Mouse (Mus musculus) lung, embryonic 14.5 days (tissue): ENCODE measurements around the gene Slc35c2. TPM values are rescaled to one million over a fixed set of nuclear protein-coding genes. Genes with fewer than 3 reads are reported as not detected.

Experiments used
- ATAC-seq: fragments of 200-750 bp; cut with Nextera tagmentation; 2 replicates; pipeline ENCODE4 v1.8.0; 2017; ENCODE audit warnings: mild to moderate bottlenecking, moderate TSS enrichment, moderate library complexity; ENCODE audit not compliant: insufficient read depth
- DNase-seq: peaks from one replicate; pipeline ENCODE4 v3.0.0-alpha.2; 2015
- H3K27ac ChIP-seq: fragments of 300-500 bp; sonication (generic); 2 replicates; pipeline ENCODE4 v1.5.1; 2014; ENCODE audit warnings: low read depth, mild to moderate bottlenecking, moderate library complexity
- H3K27me3 ChIP-seq: fragments of 300-500 bp; sonication (generic); 2 replicates; pipeline ENCODE4 v1.6.1; 2014; ENCODE audit warnings: low read length, control low read depth; ENCODE audit not compliant: insufficient read depth
- H3K36me3 ChIP-seq: fragments of 300-500 bp; sonication (generic); 2 replicates; pipeline ENCODE4 v1.6.1; 2014; ENCODE audit warnings: control low read depth; ENCODE audit not compliant: insufficient read depth
- H3K4me1 ChIP-seq: fragments of 300-500 bp; sonication (generic); 2 replicates; pipeline ENCODE4 v1.6.1; 2014; ENCODE audit warnings: antibody characterized with exemption, control low read depth; ENCODE audit not compliant: insufficient read depth
- H3K4me2 ChIP-seq: fragments of 300-500 bp; sonication (generic); 2 replicates; pipeline ENCODE4 v1.6.1; 2014; ENCODE audit warnings: mild to moderate bottlenecking
- H3K4me3 ChIP-seq: fragments of 300-500 bp; sonication (generic); 2 replicates; pipeline ENCODE4 v1.5.1; 2014; ENCODE audit warnings: low read depth, low read length
- H3K9ac ChIP-seq: fragments of 300-500 bp; sonication (generic); 2 replicates; pipeline ENCODE4 v1.6.1; 2014
- H3K9me3 ChIP-seq: fragments of 300-500 bp; sonication (generic); 2 replicates; pipeline ENCODE4 v1.6.1; 2016; ENCODE audit warnings: low read depth, low read length, control low read depth
- CTCF ChIP-seq: IDR thresholded peaks from 2 replicates; pipeline ENCODE4 v1.5.1; 2016; ENCODE audit warnings: antibody characterized with exemption, low read depth
- WGBS: fragments of 180-500 bp; shearing (Covaris S2); extraction: QIAGEN DNeasy Blood & Tissue Kit; methylation state at CpG from one replicate; pipeline ENCODE4 v1.1.7; 2014; 5-methylcytosine and 5-hydroxymethylcytosine counted together
- polyA plus RNA-seq: library from polyadenylated mRNA; unstranded; fragments of >200 nt; fragmentation: Nextera tagmentation; extraction: Ambion mirVana; gene quantifications from 2 replicates; pipeline ENCODE4 v1.2.1, GENCODE M21; 2014

Gene Slc35c2
- polyA plus RNA-seq, 1 experiment from 2014 or later, result 51.9 TPM

DNA sequence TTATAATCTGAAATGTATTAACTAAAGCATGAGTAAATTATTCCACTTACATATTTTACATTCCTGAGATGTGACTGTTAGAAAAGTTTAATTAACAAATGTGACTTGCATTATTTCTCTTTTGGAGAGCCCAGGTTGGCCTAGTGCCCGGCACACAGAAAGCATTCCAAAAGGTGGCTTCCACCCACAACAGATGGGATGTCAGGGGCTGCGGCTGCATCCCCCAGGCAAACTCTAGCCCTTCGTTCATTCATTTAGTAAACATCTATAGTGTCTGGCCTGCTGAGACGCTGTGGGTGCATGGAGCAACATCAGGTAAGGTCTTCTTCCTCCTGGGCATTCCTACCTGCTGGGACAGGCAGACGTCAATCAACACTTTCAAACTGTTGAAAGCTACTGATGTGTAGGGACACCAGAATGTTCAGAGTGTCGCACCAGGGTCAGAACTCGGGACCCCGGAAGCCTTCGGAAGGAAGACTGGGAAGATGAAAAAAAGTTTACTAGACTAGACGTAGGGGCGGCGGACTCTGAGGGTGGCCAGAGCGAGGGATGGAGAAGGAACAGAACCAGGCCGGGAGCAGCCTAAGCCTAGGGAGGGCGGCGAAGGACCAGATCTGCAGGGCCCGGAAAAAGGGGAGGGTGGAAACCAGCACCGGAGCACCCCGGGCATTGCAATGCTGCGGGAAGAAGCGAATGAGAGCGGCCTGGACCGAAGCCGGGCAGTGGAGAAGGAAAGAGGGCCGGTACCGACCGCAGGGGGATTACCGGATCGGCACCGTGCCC is 38.0 kb upstream of the Slc35c2 start:
- Histone ChIP-seq H3K27ac (peak overlapping the region; percentile 58), H3K4me3 (peak overlapping the region; percentile 93), H3K9ac (peak overlapping the region; percentile 88), H3K4me1 (peaks cover 26% of the 10 kb centered on the region), H3K4me2 (peak overlapping the region; percentile 95), H3K36me3 (no peaks in the 10 kb centered on the region), H3K9me3 (no peaks in the 10 kb centered on the region), H3K27me3 (no peaks in the 10 kb centered on the region)
- ATAC-seq, result peak; percentile 49
- no peak for TF ChIP-seq CTCF
- WGBS, result 1% methylated on average over 30 of the region's 30 CpGs
- DNase-seq, result peak; percentile 50

DNA sequence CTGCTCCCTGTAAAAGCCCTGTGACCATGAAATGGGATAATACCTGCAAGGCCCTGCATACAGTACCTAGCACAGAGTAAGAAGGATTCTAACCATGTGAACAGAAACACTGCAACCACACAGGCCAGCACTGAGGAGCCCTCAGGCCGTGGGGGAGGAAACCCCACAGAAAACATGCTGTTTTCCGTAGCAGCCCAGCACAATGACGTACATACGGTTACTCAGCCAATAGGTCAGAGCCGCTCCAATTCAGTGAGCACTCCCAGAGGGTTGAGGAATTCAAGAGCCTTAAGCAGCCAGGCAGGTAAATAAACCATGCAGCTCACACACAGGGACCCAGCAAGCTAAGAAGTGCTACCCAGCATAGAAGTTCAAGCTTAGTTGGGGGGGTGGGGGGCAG is 36.3 kb upstream of the Slc35c2 start:
- WGBS, result 60% methylated on average over 5 of the region's 5 CpGs
- TF ChIP-seq CTCF, result no peak
- Histone ChIP-seq H3K4me2 (peak overlapping the region; percentile 95), H3K27ac (peak overlapping the region; percentile 42; the same call in 1 of the 2 replicates), H3K9ac (no peak overlapping the region), H3K4me3 (no peak overlapping the region), H3K27me3 (no peaks in the 10 kb centered on the region), H3K36me3 (no peaks in the 10 kb centered on the region), H3K9me3 (no peaks in the 10 kb centered on the region), H3K4me1 (peaks cover 30% of the 10 kb centered on the region)
- no peak for ATAC-seq
- DNase-seq, result peak; percentile 37

DNA sequence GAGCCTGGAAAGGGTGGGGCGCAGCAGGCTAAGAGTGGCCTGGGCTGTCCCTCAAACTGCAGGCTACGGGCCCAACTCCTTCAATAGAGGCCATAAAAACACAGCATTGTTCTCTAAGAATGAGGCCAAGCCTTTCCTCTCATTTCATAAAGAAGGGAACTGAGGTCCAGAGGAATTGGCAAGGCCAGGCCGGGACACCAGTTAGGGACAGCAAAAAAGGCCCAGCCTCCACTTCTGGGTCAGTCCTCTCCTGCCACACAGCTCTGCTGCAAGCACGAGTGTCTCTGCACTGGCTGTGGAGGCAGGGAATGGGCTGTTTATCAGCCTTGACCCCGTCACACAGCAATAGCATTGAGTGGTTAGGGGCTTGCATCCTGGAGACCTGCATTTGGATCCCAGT is 35.8 kb upstream of the Slc35c2 start:
- Histone ChIP-seq H3K4me2 (peak overlapping the region; percentile 95), H3K9ac (0 out of 2 replicates have a peak overlapping the region, but pooled peaks have one; percentile 16)

DNA sequence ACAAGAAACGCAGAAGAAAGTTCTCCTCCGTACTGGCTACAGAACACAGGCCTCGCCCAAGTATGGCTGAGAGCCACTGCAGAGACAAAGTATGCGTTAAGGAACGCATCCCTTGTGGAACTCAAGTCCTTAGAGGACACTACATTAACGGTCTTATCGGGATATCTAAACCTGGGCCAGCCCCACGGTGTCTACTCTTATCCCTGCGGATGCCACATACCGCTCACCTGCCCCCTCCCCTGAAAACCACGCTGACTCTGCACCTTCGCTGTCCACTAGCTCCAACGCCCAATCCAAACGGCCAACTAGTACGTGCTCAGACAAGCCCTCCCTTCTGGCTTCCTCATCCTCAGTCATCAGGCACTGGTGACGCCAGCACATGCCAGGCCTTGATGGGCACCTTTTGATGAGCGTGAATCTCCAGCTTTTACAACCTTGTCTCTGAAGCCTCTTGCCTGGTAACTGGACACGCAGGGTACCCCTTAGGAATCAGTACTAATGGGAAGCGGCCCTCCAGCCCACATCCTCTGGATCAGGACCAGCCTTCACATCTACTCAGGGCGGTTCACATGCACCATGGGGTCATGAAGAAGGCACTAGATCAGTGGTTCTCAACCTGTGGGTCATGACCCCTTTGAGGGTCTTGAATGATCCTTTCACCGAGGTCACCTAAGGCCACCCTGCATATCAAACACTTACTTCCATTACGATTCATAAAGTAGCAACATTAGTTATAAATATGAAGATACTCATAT is 34.5 kb upstream of the Slc35c2 start:
- H3K9ac ChIP-seq, result no peak overlapping the region
- H3K4me1 ChIP-seq, result peaks cover 44% of the 10 kb centered on the region
- H3K9me3 ChIP-seq, result no peaks in the 10 kb centered on the region
- no peak for TF ChIP-seq CTCF
- H3K4me3 ChIP-seq, result no peak overlapping the region
- no peak overlapping the region for H3K27ac ChIP-seq
- H3K27me3 ChIP-seq, result no peaks in the 10 kb centered on the region
- H3K4me2 ChIP-seq, result no peak overlapping the region
- 78% methylated on average over 22 of the region's 22 CpGs for WGBS
- no peak for ATAC-seq
- no peaks in the 10 kb centered on the region for H3K36me3 ChIP-seq
- peak; percentile 25 for DNase-seq

More for the DNA sequence above, 35.8 kb upstream of the Slc35c2 start:
- WGBS, result 66% methylated on average over 5 of the region's 5 CpGs
- DNase-seq, result no peak
- H3K4me3 ChIP-seq, result no peak overlapping the region
- peaks cover 34% of the 10 kb centered on the region for H3K4me1 ChIP-seq
- H3K27me3 ChIP-seq, result no peaks in the 10 kb centered on the region
- peak overlapping the region; percentile 42; the same call in 1 of the 2 replicates for H3K27ac ChIP-seq
- TF ChIP-seq CTCF, result no peak
- no peaks in the 10 kb centered on the region for H3K9me3 ChIP-seq
- ATAC-seq, result no peak
- H3K36me3 ChIP-seq, result no peaks in the 10 kb centered on the region

DNA sequence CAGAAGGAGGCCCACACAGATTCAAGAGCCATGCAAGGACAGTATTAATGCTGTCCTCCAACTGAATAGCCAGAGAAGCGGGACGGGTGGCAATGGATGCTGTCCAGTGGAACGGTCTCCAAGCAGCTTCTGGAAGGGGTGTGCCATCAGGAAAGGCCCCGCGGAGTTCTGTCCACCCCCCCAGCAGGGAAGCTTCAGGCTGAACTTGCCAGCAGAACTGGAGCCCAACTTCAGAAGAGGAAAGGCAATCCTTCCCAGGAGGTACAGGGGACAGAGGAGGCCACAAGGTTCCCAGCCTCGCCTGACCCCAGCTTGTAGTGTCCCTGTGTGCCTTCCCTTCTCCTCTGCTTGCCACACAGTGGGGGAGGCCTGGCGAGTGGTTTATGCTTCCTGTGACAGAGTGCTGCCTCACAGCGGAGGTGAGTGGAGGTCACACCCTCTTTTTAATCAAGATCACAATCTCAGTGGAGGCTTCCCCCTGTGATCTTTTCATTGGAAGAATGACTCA is 33.8 kb upstream of the Slc35c2 start:
- Histone ChIP-seq H3K4me2 (peak overlapping the region; percentile 33; the same call in 1 of the 2 replicates), H3K36me3 (0 out of 2 replicates have a peak, but pooled peaks cover under 1% of the 10 kb centered on the region), H3K9ac (no peak overlapping the region; the same call in 1 of the 2 replicates), H3K27ac (peak overlapping the region; percentile 54), H3K4me1 (peaks cover 49% of the 10 kb centered on the region), H3K9me3 (no peaks in the 10 kb centered on the region), H3K27me3 (no peaks in the 10 kb centered on the region), H3K4me3 (no peak overlapping the region)
- TF ChIP-seq CTCF, result no peak
- WGBS, result 59% methylated on average over 8 of the region's 8 CpGs
- DNase-seq (no peak), ATAC-seq (no peak)

DNA sequence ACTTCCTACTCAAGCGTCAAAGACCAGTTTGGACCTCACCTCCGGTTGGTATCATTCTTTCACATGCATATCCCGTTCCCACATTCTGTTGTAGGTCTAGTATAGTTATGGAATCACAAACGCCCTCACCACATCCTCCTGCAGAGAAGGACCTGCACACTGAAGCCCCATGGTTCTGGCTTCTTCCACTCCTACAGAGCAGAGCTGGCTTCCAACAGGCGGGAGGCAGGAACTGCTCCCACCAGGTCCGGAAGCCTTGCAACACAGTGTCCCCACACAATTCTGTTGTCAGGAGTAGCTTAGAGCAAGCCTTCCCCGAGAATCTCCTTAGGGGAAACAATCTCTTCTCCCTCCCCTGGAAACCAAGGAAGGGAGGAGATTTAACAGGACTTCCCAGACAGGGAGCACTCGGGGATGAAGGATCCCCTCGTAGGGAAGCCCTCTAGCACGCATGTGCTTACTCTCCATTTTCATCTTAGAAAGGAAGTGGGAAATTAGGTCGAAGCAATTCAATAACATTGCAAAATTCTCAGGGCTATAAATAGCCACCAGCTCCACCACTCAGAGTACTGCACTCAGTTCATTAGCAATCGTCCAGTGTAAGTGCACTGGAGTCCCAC is 33.0 kb upstream of the Slc35c2 start:
- ATAC-seq, result no peak
- H3K9me3 ChIP-seq, result no peaks in the 10 kb centered on the region
- no peak for TF ChIP-seq CTCF
- H3K36me3 ChIP-seq, result peaks cover 8% of the 10 kb centered on the region
- no peak overlapping the region for H3K9ac ChIP-seq
- peaks cover 49% of the 10 kb centered on the region for H3K4me1 ChIP-seq
- 56% methylated on average over 12 of the region's 12 CpGs for WGBS
- no peaks in the 10 kb centered on the region for H3K27me3 ChIP-seq
- DNase-seq, result peak; percentile 77
- peak overlapping the region; percentile 33; the same call in 1 of the 2 replicates for H3K4me2 ChIP-seq
- H3K4me3 ChIP-seq, result no peak overlapping the region
- H3K27ac ChIP-seq, result peak overlapping the region; percentile 54

DNA sequence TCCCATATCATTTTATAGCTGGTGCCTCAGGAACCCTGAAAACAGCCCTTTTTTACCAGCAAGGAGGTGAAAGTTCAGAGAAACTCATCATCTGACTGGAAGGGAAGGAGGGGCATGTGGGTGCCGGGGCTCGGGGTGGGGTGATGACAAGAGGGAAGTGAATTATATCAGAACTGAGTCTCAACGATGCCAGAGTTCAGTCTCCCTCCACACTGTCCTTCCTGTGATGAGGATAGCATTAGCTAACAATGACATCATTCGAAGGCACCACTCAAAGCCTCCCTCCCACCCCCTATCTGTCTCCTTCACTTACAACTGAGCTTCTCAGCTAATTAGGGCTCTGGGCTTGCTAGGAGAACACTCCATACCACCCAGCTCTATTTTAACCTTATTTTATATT is 31.8 kb upstream of the Slc35c2 start:
- 17% methylated on average over 4 of the region's 4 CpGs for WGBS
- Histone ChIP-seq H3K36me3 (peaks cover 18% of the 10 kb centered on the region), H3K9me3 (no peaks in the 10 kb centered on the region), H3K4me3 (no peak overlapping the region), H3K4me1 (peaks cover 40% of the 10 kb centered on the region), H3K27ac (no peak overlapping the region), H3K4me2 (no peak overlapping the region), H3K27me3 (no peaks in the 10 kb centered on the region), H3K9ac (no peak overlapping the region)
- ATAC-seq, result no peak
- no peak for TF ChIP-seq CTCF
- DNase-seq, result no peak
